Mouse (Mus musculus): ENCODE data around the gene Fam167b. TPM values are rescaled to one million over a fixed set of nuclear protein-coding genes. Genes with fewer than 3 reads are reported as not detected.

Gene Fam167b
- total RNA-seq, 2 experiments from 2014 or later, result 30.9 to 33.5 TPM

Small RNA genes lying within 50 kb of the gene (microRNA-seq; reads per million reads assigned to microRNA genes)
- not detected for gene Mir8119

Other genes with a start within 250 kb of the Fam167b start
- gene Rbbp4, start 243.2 kb downstream of the Fam167b start, total RNA-seq (2021), result 100 to 1,000 TPM; 188 to 206 TPM
- gene Zbtb8os, start 242.9 kb downstream of the Fam167b start, total RNA-seq (2021), result 10 to 100 TPM; 51.1 to 52.2 TPM
- 10 to 100 TPM; 12.2 to 14.0 TPM for gene Zbtb8a, start 200.4 kb downstream of the Fam167b start, total RNA-seq (2021)
- gene Zbtb8b, start 137.7 kb downstream of the Fam167b start, total RNA-seq (2021), result 1 to 10 TPM; 1.1 TPM
- gene Bsdc1, start 117.0 kb downstream of the Fam167b start, total RNA-seq (2021), result 10 to 100 TPM; 55.4 TPM
- not detected for gene Tssk3, start 87.5 kb downstream of the Fam167b start, total RNA-seq (2021)
- gene Fam229a, start 87.4 kb downstream of the Fam167b start, total RNA-seq (2021), result not detected
- 100 to 1,000 TPM; 157 to 183 TPM for gene Marcksl1, start 65.0 kb downstream of the Fam167b start, total RNA-seq (2021)
- gene Hdac1, start 35.8 kb downstream of the Fam167b start, total RNA-seq (2021), result 10 to 100 TPM; 74.9 to 84.8 TPM
- 1 to 10 TPM; 8.7 to 9.7 TPM for gene Lck, start 4.9 kb downstream of the Fam167b start, total RNA-seq (2021)
- 100 to 1,000 TPM; 187 to 188 TPM for gene Eif3i, start 22.1 kb upstream of the Fam167b start, total RNA-seq (2021)
- gene Tmem234, start 22.1 kb upstream of the Fam167b start, total RNA-seq (2021), result 100 to 1,000 TPM; 111 to 114 TPM
- gene Dcdc2b, start 35.7 kb upstream of the Fam167b start, total RNA-seq (2021), result 1 to 10 TPM; 2.9 to 3.3 TPM
- 10 to 100 TPM; 26.6 to 31.2 TPM for gene Iqcc, start 40.5 kb upstream of the Fam167b start, total RNA-seq (2021)
- 10 to 100 TPM; 61.5 to 62.6 TPM for gene Ccdc28b, start 45.4 kb upstream of the Fam167b start, total RNA-seq (2021)
- 10 to 100 TPM; 73.6 to 79.8 TPM for gene Txlna, start 62.5 kb upstream of the Fam167b start, total RNA-seq (2021)
- 10 to 100 TPM; 79.1 TPM for gene Kpna6, start 94.2 kb upstream of the Fam167b start, total RNA-seq (2021)
- gene Tmem39b, start 118.3 kb upstream of the Fam167b start, total RNA-seq (2021), result 10 to 100 TPM; 15.9 to 19.4 TPM
- 100 to 1,000 TPM; 122 to 138 TPM for gene Khdrbs1, start 163.8 kb upstream of the Fam167b start, total RNA-seq (2021)
- gene Ptp4a2, start 232.7 kb upstream of the Fam167b start, total RNA-seq (2021), result 100 to 1,000 TPM; 282 to 309 TPM

Measured in adrenal gland, postnatal 4 days (tissue).